Mouse (Mus musculus) cerebellum, adult 2 months (tissue): ENCODE results near the gene Mlxip.

Experiments used
- CTCF ChIP-seq: fragments of 200-500 bp; IDR thresholded peaks from 2 replicates; pipeline ENCODE4 v1.5.1; 2011; ENCODE audit warnings: low read depth, mild to moderate bottlenecking, control low read depth, low read length, moderate library complexity, borderline replicate concordance; ENCODE audit not compliant: insufficient read depth
- POLR2A ChIP-seq: fragments of 200-500 bp; IDR thresholded peaks from 2 replicates; pipeline ENCODE4 v1.6.1; 2011; ENCODE audit warnings: low read length, control low read depth, borderline replicate concordance; ENCODE audit not compliant: insufficient read depth

- TF ChIP-seq CTCF (no peak), POLR2A (no peak)
Measured at GRCm38 (mm10) chr5:123413866-123414363, 19.3 kb downstream of the Mlxip start.
